Mouse (Mus musculus) thymus, adult 2 months (tissue): ENCODE results near the gene Zranb3. TPM values are rescaled to one million over a fixed set of nuclear protein-coding genes. Genes with fewer than 3 reads are reported as not detected.
"Not testable (repeated sequence)": the region's sequence is repeated elsewhere in the genome, so short reads cannot be mapped to it uniquely, and the experiment has no call there.

Source experiments
- DNase-seq: peaks from one replicate; pipeline ENCODE4 v3.0.0; 2021
- H3K27ac ChIP-seq: fragments of 200-500 bp; 2 replicates; pipeline ENCODE4 v1.5.1; 2012; ENCODE audit warnings: low read length, control low read depth; ENCODE audit not compliant: control insufficient read depth, insufficient read depth
- H3K27me3 ChIP-seq: fragments of 200-500 bp; 2 replicates; pipeline ENCODE4 v1.6.1; 2012; ENCODE audit warnings: mild to moderate bottlenecking, low read length, moderate library complexity, mixed read lengths; ENCODE audit not compliant: control insufficient read depth, insufficient read depth
- H3K36me3 ChIP-seq: fragments of 200-500 bp; 2 replicates; pipeline ENCODE4 v1.6.1; 2012; ENCODE audit warnings: mild to moderate bottlenecking, low read length, moderate library complexity; ENCODE audit not compliant: control insufficient read depth, insufficient read depth
- H3K4me1 ChIP-seq: fragments of 200-500 bp; replicated peaks from 2 replicates; pipeline ENCODE4 v1.6.1; 2012; ENCODE audit warnings: low read length; ENCODE audit not compliant: control insufficient read depth, insufficient read depth
- H3K4me3 ChIP-seq: fragments of 200-500 bp; 2 replicates; pipeline ENCODE4 v1.5.1; 2012; ENCODE audit warnings: mild to moderate bottlenecking, low read length, control low read depth, moderate library complexity; ENCODE audit not compliant: control insufficient read depth, insufficient read depth
- CTCF ChIP-seq: fragments of 200-500 bp; IDR thresholded peaks from 2 replicates; pipeline ENCODE4 v1.5.1; 2012; ENCODE audit warnings: mild to moderate bottlenecking, control low read depth, low read length, moderate library complexity, borderline replicate concordance; ENCODE audit not compliant: control insufficient read depth, poor library complexity, insufficient read depth; ENCODE audit errors: extremely low read depth
- POLR2A ChIP-seq: fragments of 200-500 bp; IDR thresholded peaks from 2 replicates; pipeline ENCODE4 v1.6.1; 2012; ENCODE audit warnings: mild to moderate bottlenecking, low read length, control low read depth, moderate library complexity; ENCODE audit not compliant: control insufficient read depth, poor library complexity, insufficient read depth; ENCODE audit errors: extremely low read depth
- WGBS: fragments of 180-500 bp; shearing (Covaris S2); methylation state at CpG from one replicate; pipeline ENCODE4 v1.1.7; 2018; 5-methylcytosine and 5-hydroxymethylcytosine counted together
- polyA plus RNA-seq: library from polyadenylated mRNA; depleted of rRNA; stranded (reverse); fragments of >200 nt; gene quantifications from 2 replicates; pipeline ENCODE4 v1.2.3, GENCODE M21; 2012

The Zranb3 gene
- polyA plus RNA-seq, 1 experiment: 3.8 TPM

DNA sequence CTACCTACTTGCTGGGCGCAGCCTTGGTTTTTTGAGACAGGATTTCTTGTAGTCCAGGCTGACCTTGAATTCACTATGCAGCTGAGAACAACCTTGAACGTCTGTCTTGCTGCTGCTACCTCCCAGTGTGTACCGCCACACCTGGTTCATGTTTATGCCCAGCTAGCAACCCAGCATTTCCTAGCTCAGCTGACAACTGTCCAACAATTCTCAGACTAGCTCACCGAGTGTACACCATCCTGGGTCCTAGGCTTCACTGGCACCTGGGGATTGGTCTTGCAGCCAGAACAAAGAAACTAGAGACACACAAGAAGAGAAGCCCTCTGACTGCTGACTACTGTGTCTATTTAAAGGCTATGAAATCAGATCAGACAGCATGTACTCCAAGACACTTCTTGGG lies 132.0 kb downstream of the Zranb3 start:
- 92% methylated on average over 4 of the region's 4 CpGs for WGBS
- H3K27ac ChIP-seq: no peak overlapping the region
- no peaks in the 10 kb centered on the region for H3K4me1 ChIP-seq
- DNase-seq: no peak
- TF ChIP-seq CTCF (no peak), POLR2A (no peak)
- H3K4me3 ChIP-seq: no peak overlapping the region
- H3K36me3 ChIP-seq: no peaks in the 10 kb centered on the region
- H3K27me3 ChIP-seq: no peaks in the 10 kb centered on the region

- Histone ChIP-seq H3K4me1 (no peaks in the 10 kb centered on the region), H3K36me3 (no peaks in the 10 kb centered on the region), H3K27me3 (no peaks in the 10 kb centered on the region), H3K4me3 (no peak overlapping the region), H3K27ac (no peak overlapping the region)
- 95% methylated on average over 3 of the region's 3 CpGs for WGBS
- TF ChIP-seq CTCF (no peak), POLR2A (no peak)
- no peak for DNase-seq
Observed at GRCm38 (mm10) chr1:127963326-127963725, 139.5 kb downstream of the Zranb3 start.

DNA sequence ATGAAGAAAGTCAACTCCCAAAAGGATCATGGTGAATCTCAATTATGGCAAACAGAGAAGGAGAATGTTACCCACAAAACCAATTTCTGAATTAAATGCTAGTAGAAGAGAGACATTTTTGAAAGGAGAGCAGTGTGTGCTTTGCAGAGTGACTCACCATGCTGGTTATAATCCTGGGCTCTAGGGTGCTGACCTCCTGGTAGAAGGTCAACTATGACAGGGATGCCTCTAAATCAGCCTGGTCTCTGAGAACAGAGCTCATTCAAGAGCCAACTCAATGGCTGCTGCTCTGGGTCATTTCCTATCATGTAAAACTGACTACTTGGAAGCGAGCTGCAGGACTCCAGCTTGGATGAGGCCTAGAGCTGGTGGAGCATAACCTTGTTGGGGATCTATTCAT lies 141.7 kb downstream of the Zranb3 start:
- no peak for TF ChIP-seq POLR2A
- no peak for TF ChIP-seq CTCF
- no peak overlapping the region for H3K27ac ChIP-seq

DNA sequence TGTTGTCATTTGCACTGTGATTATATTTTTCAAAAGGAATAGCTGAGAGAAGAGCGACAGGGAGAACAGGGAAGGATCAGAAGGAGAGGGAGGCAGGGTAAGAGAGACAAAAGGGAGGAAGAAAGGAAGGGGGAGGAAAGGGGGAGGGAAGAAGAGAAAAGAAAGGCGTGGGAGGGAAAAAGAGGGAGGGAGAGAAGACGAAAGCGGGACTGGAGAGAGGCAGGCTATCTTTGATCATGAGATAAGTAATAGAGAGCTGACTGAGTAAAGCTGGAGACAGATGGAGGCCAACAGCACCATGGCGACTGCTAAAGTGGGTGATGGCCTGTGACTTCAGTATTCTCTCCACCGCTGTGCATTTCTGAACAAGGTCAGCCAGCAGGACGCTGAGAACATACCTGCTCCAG lies 143.5 kb downstream of the Zranb3 start:
- Histone ChIP-seq H3K36me3 (no peaks in the 10 kb centered on the region), H3K4me1 (no peaks in the 10 kb centered on the region), H3K4me3 (no peak overlapping the region), H3K27ac (no peak overlapping the region), H3K27me3 (no peaks in the 10 kb centered on the region)
- no peak for DNase-seq
- no peak for TF ChIP-seq POLR2A
- TF ChIP-seq CTCF: no peak
- 82% methylated on average over 7 of the region's 7 CpGs for WGBS

More for the DNA sequence above, 141.7 kb downstream of the Zranb3 start:
- Histone ChIP-seq H3K4me3 (no peak overlapping the region), H3K27me3 (no peaks in the 10 kb centered on the region), H3K4me1 (no peaks in the 10 kb centered on the region), H3K36me3 (no peaks in the 10 kb centered on the region)
- DNase-seq: no peak
- 100% methylated on average over 1 of the region's 1 CpGs for WGBS

GRCm38 (mm10) chr1:127958801-127959200 lies 144.0 kb downstream of the Zranb3 start:
- TF ChIP-seq POLR2A: no peak
- no peak for TF ChIP-seq CTCF
- Histone ChIP-seq H3K27ac (no peak overlapping the region), H3K4me3 (no peak overlapping the region), H3K4me1 (no peaks in the 10 kb centered on the region), H3K27me3 (no peaks in the 10 kb centered on the region), H3K36me3 (no peaks in the 10 kb centered on the region)
- 87% methylated on average over 5 of the region's 5 CpGs for WGBS
- DNase-seq: no peak

DNA sequence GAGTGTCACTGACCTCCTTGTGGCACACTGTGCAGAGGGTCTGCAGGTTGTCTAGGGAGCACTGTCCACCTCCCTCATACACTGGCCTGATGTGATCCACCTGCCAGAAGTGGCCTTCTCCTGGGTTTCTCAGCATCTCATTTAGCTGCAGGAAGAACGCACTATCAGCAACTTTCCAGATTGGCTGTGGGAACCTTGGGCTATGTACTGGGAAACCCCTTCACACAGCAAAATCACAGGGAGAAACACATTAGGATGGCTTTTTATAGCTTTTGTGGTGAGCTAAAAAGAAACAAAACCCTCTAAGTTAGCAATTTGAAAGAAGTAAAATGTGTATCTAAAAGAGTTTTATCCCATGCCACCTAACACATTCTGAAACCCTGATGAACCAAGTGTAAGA lies 146.3 kb downstream of the Zranb3 start:
- no peak for DNase-seq

GRCm38 (mm10) chr1:127954800-127955199 lies 148.0 kb downstream of the Zranb3 start:
- TF ChIP-seq POLR2A: no peak
- no peak for TF ChIP-seq CTCF
- DNase-seq: no peak
- H3K27me3 ChIP-seq: no peaks in the 10 kb centered on the region
- no peaks in the 10 kb centered on the region for H3K36me3 ChIP-seq
- no peak overlapping the region for H3K4me3 ChIP-seq
- 93% methylated on average over 4 of the region's 4 CpGs for WGBS
- H3K27ac ChIP-seq: no peak overlapping the region
- no peaks in the 10 kb centered on the region for H3K4me1 ChIP-seq

More for the DNA sequence above, 146.3 kb downstream of the Zranb3 start:
- no peak overlapping the region for H3K4me3 ChIP-seq
- H3K4me1 ChIP-seq: no peaks in the 10 kb centered on the region
- H3K36me3 ChIP-seq: no peaks in the 10 kb centered on the region
- no peak for TF ChIP-seq CTCF
- TF ChIP-seq POLR2A: no peak
- H3K27ac ChIP-seq: no peak overlapping the region
- 95% methylated on average over 1 of the region's 1 CpGs for WGBS
- no peaks in the 10 kb centered on the region for H3K27me3 ChIP-seq

- DNase-seq, H3K27me3 ChIP-seq, H3K4me1 ChIP-seq, H3K4me3 ChIP-seq, H3K36me3 ChIP-seq, H3K27ac ChIP-seq: not testable (repeated sequence)
- WGBS: 74% methylated on average over 4 of the region's 4 CpGs
Observed at GRCm38 (mm10) chr1:127954198-127954597, 148.6 kb downstream of the Zranb3 start.
